Mouse (Mus musculus) spleen, postnatal 14 days (tissue): ENCODE results near the gene Tra2b.
"Not testable (repeated sequence)": the region's sequence is repeated elsewhere in the genome, so short reads cannot be mapped to it uniquely, and the experiment has no call there.

Experiments
- DNase-seq, 2 experiments: peaks; one replicate each; pipeline ENCODE4 v3.0.0; 2021 to 2022; ENCODE audit warnings: low spot score in 2 of 2

The Tra2b gene

DNA sequence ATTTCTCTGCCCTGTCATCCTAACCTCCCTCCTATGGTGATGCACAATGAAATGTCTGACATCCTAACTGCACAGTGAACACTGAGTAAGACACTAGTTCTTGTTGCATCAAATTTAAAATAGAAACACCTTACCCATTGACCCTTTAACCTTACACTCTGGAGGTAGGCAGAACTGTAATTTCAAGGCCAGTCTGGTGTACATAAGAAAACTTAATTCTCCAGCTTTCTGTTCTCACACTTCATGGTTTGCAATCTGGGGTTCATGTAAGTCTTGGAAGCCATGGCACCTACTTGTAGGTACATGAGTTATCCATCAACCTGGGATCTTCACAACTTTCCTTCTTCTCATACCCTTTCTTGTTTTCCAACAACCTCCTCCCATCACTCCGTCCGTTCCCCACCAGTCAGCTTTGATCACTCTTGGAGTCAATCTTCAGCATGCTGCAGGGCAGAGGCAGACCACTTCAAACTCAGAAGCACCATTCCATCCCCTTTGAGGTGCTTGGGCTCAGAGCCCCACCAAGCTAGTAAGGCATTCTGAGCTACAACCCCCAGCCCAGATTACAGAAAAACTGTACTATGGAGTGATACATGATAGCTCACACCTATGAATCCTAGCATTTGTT lies 23.5 kb downstream of the Tra2b start:
- DNase-seq = no peak

DNA sequence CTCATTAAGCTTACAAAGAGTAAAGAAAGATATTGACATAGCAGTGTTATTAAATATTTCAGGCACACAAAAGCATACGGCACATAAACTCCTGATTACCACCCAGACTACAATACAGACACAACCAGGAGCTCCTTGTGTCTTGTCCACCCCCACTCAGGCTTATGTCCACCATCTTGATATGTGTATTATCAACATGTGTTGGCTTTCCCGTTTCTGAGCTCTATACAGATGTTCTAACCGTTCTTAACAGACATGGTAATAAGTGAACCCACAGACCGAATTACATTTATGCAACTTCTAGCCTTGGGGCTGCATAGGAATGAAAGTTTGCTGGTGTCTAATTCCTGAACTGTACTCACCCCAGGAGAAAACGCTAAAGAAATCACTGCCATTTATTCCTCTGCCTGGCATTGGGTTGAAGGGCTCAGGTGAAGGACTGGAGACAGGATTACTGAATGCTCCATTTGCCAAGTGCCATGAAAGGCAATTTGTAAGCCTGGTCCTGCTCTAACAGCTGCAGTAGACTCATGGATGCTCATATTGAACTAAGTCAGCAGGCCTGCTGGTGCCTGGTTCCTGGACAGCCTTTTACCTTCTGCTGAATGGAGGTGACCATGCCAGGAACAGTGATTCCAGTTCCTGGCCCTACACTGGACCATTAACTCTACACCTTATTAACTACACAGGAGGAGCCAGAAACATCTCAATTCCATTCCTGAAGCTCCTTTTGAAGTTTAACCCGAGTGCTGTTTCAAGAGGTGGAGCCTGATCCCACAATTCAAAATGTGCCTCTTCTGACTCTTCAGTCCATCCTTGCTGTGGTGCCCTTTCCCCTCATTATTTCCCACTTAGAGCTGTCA lies 24.2 kb downstream of the Tra2b start:
- DNase-seq = no peak

DNA sequence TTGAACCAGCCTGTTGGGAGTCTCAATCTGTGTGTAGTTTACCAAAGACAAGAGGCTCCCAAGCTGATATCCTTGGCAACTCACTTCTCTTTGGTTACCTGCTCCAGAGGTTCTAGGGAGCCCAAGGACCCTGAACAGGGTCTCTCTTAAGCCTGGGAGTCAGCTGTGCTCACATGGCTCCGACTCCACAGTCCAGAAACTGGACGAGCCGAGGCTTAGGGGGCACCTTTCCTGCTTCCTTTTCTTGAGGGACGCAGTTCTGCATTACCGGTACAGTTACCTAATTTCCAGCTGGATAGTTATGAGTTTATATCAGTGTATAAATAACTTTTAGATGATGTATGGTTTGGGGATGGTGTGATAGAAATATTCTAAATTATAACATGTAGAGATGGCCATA lies 24.9 kb downstream of the Tra2b start:
- no peak for DNase-seq

DNA sequence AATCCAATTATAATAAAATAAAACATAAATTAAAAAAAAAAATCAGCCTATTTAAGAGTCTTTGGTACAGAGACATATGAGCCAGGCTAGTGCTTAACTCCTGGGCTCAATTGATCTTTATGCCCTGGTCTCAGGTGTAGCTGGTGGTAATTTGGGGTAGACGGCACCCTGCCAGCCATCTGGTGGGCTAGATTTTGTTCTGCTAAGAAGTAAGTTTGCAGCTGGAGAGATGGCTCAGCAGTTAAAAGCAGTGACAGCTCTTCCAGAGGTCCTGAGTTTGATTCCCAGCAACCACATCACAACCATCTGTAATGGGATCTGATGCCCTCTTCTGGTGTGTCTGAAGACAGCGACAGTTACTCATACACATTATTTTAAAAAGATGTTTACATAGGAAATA lies 25.8 kb downstream of the Tra2b start:
- no peak for DNase-seq

DNA sequence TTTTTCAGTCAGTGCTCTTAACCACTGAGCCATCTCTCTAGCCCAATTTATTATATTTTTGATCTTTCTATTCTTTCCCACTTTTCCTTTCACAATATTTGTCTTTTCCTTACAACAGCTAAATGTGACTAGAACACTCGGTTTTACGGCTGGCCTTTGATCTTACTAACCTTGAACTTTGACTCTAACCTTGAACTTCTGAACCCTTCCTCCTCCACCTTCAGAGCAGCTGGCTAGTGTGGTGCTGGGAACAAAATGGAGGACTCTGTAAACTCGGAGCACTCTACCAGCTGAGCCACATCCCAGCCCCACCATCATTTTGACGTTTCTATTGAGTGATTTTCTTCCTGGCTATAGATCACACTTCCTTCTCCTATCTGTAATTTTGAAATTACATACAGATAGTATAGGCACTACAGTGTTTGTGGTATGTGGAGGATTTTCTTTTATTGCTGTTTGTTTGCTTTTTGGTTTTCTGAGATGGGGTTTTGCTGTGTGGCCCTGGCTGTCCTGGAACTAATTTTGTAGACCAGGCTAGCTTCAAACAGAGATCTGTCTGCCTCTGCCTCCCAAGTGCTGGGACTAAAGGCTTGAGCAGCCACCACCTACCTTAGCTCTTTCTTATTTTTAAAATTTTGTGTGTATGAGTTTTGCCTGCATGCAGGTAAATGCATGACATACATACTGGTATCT lies 26.7 kb downstream of the Tra2b start:
- DNase-seq = no peak

DNA sequence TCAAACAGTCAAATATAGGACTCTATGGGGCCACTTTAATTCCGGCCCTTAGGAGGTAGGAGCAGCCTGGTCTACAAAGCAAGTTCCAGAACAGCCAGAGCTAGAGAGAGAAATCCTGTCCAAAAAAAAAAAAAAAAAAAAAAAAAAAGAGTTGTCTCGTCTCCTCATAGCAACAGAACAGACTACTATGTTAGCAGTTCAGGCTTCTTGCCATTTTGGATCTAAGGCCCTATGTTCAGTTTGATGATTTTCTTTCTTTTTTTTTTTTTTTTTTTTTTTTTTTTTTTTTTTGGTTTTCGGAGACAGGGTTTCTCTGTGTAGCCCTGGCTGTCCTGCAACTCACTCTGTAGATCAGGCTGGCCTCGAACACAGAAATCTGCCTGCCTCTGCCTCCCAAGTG lies 27.4 kb downstream of the Tra2b start:
- DNase-seq = not testable (repeated sequence)

DNA sequence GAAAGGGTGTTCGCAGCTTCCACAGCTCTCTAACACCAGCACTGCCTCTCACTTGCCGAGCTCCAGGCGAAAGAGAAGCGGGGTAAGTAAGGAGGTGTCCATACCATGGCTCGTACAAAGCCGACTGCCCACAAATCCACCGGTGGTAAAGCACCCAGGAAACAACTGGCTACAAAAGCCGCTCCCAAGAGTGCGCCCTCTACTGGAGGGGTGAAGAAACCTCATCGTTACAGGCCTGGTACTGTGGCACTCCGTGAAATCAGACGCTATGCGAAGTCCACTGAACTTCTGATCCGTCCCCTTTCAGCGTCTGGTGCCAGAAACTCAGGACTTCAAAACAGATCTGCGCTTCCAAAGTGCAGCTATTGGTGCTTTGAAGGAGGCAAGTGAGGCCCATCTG lies 29.0 kb downstream of the Tra2b start:
- DNase-seq = no peak

DNA sequence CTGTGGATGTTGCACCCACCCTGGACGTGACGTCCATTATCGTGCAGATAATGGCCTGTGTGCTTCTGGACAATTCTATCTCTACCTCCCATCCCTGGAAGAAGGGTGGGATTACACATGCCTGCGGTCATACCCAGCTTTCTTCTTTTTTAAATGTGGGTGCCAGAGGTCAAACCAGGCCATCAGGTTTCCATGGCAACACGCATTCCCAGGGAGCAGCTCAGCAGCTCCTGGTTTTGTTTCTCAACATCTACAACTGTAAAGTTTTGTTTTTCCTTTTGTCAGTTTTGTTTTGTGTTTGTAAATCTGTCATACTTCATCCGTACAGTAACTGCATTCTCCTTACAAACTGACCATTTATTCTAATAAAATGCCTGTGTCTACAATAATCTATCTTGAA lies 31.3 kb downstream of the Tra2b start:
- no peak for DNase-seq

DNA sequence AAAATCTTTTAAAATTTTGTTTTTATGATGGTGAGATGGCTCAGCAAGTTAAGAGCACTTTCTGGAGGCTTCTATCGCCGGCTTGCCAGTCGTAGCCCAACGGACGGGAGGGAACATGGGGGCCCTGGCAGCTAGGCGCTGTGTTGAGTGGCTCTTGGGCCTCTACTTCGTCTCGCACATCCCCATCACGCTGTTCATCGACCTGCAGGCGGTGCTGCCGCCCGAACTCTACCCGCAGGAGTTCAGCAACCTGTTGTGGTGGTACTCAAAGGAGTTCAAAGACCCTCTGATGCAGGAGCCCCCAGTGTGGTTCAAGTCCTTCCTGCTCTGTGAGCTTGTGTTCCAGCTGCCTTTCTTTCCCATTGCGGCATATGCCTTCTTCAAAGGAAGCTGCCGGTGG lies 35.5 kb downstream of the Tra2b start:
- not testable (repeated sequence) for DNase-seq

DNA sequence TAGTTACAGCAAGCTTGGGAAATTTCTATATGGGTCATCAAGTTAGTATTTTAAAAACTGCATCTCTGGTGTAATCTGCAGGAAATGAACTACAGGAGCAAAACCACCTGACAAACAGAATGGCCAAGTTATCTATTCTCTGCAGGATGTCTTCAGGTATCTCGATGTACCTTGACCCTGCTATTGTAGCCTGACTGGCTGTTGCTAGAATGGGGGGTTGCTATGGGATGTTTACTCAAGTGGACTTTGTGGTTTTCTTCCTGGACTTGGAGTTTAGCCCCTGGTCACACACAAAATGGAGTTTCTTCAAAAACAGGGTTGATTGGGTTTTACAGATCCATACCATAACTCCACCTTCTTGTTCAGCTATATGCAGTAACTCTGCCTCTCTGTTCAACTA lies 62.3 kb downstream of the Tra2b start:
- DNase-seq = no peak

DNA sequence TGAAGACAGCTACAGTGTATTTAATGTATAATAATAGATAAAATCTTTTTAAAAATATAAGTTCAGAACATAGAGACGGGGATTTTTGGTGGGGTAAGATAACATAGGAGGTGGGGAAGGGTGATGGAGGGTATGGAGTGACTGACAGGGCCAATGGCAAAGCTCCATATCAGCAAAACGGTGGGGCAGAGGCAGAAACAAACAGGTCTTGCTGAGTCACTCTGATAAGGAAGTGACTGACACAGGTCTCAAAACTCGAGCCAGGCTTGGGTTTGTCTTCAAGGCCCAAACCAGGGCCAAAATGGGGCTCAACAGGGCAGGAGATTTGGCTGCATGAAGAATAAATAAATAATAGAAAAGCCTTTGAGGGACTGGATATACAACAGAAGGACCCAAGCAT lies 63.9 kb downstream of the Tra2b start:
- no peak for DNase-seq

DNA sequence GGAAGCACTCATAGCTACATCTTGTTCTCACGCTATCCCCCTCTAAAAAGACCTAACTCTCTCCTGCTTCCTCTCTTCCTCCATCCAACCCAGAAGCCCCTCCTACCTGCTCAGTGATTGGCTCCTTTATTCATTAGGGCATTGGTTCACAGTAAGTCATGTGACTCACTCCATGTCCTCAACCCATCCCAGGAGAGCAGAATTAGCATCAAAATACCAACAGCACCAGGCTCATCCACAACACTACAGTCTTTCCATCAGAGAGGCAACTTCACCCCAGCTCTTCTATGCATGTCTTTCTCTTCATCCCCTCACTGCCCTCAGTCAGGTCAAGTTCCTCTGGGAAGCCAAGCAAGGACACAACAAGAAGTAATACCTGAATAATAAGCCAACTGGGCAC lies 65.3 kb downstream of the Tra2b start:
- no peak for DNase-seq
